Mouse (Mus musculus) stomach, postnatal 0 days (tissue): ENCODE data around the gene Sec16a.

Experiments
- CTCF ChIP-seq: IDR thresholded peaks from 2 replicates; pipeline ENCODE4 v1.5.1; 2016; ENCODE audit warnings: antibody characterized with exemption, low read depth, mild to moderate bottlenecking, moderate library complexity
- EP300 ChIP-seq: optimal IDR thresholded peaks from 2 replicates; pipeline ENCODE3; 2016; ENCODE audit warnings: antibody characterized with exemption

DNA sequence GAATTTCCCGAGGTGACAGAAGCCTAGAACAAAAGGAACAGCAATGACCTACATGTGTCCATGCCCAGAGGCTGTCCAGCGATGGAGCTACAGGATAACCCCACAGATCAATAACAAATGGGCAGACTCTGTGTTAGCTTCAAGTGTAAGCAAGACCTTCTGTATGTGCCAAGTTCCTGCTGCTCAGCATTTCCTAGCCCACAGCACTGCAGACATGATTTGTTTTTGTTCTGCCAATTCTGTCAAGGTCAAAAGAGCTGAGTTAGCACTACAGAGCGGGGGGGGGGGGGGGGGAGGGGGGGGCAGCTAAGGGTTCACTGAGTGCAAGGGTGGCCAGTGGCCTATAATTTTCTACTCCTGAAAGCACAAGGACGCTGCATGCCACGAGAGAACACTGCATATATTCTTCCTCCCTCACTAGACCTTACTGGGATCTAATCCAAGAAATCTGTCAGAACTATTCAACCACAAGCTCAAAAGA lies 34.0 kb downstream of the Sec16a start:
- TF ChIP-seq CTCF (no peak), EP300 (no peak)
